ENCODE assay signal across 12 mouse cellular contexts in the genomic region with DNA sequence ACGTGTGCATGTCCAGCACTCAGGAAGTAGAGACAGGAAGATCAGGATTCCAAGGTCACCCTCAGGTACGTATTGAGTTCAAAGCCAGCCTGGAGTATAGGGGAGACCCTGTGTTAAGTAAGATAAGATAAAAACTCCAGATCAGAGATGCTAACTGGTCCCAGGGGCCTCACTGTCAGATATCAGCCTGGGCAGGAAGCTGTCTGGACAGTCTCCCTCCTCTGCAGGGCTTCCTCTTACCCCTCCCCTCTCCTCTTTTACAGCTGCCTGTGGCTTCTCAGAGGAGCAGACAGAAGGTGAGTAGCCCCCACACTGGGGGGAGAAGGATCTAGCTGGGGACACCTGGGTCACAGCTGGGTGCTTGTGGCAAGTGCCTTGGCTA. TPM values are rescaled to one million over a fixed set of nuclear protein-coding genes. Genes with fewer than 3 reads are reported as not detected.
A peak's percentile ranks its signal among the peaks of the same experiment; 100 is the strongest.
DNase-seq lines count a peak whose midpoint lies in the region; ATAC-seq and TF ChIP-seq lines count a peak whose summit lies in the region.
"Had no signal": no experiment of that assay in that cellular context is flagged by ENCODE, and none has a peak within 500 bp of the region (broad histone marks: within the 10 kb centered on the region; RNA-seq: fewer than 3 reads in every experiment).

No protein-coding gene starts in this region.

- no peaks in the 10 kb centered on the region for H3K79me2 ChIP-seq in heart, adult 2 months (replicated peaks; ENCODE audit: control insufficient read depth, insufficient read depth, low read length)

- peak overlapping the region; percentile 18 for H3K27ac ChIP-seq in heart, embryonic 11.5 days (ENCODE audit: low read depth, low read length)
- H3K27ac ChIP-seq in heart, adult 2 months, result no peak overlapping the region
- no peak overlapping the region for H3K27ac ChIP-seq in thymus, adult 2 months (ENCODE audit: control insufficient read depth, insufficient read depth, low read length)
- H3K27ac ChIP-seq in liver, postnatal 0 days (ENCODE audit: low read depth), result peak overlapping the region; percentile 91
- H3K27ac ChIP-seq in midbrain, postnatal 0 days (ENCODE audit: low read depth, low read length), result no peak overlapping the region

- no peak for TF ChIP-seq POLR2A in heart, adult 2 months (IDR thresholded peaks at IDR 0.05; ENCODE audit: insufficient read depth, low read depth, low read length)
- TF ChIP-seq POLR2A in thymus, adult 2 months (IDR thresholded peaks at IDR 0.05; ENCODE audit: control insufficient read depth, extremely low read depth, insufficient read depth, low read length, poor library complexity), result no peak

- 3% methylated on average over 2 of the region's 2 CpGs for WGBS in heart, embryonic 11.5 days (ENCODE audit: insufficient replicate concordance)
- 32% methylated on average over 2 of the region's 2 CpGs for WGBS in heart, adult 2 months
- WGBS in thymus, adult 2 months, result 2% methylated on average over 2 of the region's 2 CpGs
- WGBS in liver, postnatal 0 days (ENCODE audit: insufficient replicate concordance), result 9% methylated on average over 2 of the region's 2 CpGs
- WGBS in midbrain, postnatal 0 days, result 65% methylated on average over 2 of the region's 2 CpGs

- peaks cover 15% of the 10 kb centered on the region for H3K4me1 ChIP-seq in heart, embryonic 11.5 days (ENCODE audit: control insufficient read depth, insufficient read depth, low read length)
- no peaks in the 10 kb centered on the region for H3K4me1 ChIP-seq in heart, adult 2 months (ENCODE audit: control insufficient read depth, insufficient read depth, low read length)
- peaks cover 42% of the 10 kb centered on the region for H3K4me1 ChIP-seq in thymus, adult 2 months (replicated peaks; ENCODE audit: control insufficient read depth, insufficient read depth, low read length)
- H3K4me1 ChIP-seq in liver, postnatal 0 days (ENCODE audit: insufficient read depth), result peaks cover 32% of the 10 kb centered on the region
- no peaks in the 10 kb centered on the region for H3K4me1 ChIP-seq in midbrain, postnatal 0 days (ENCODE audit: insufficient read depth, low read length)

- H3K9ac ChIP-seq in heart, embryonic 11.5 days (ENCODE audit: low read depth, low read length), result peak overlapping the region; percentile 59; the same call in 1 of the 2 replicates
- H3K9ac ChIP-seq in heart, adult 2 months (ENCODE audit: low read depth, low read length), result no peak overlapping the region
- H3K9ac ChIP-seq in liver, postnatal 0 days (replicated peaks), result peak overlapping the region; percentile 69
- H3K9ac ChIP-seq in midbrain, postnatal 0 days (replicated peaks; ENCODE audit: low read length, poor library complexity, severe bottlenecking), result no peak overlapping the region

- TF ChIP-seq EP300 in heart, adult 2 months (IDR thresholded peaks at IDR 0.05; ENCODE audit: insufficient read depth, low read depth, low read length), result no peak
- peak; percentile 59 for TF ChIP-seq EP300 in liver, postnatal 0 days (IDR thresholded peaks at IDR 0.05; ENCODE audit: low read depth)

- no peaks in the 10 kb centered on the region for H3K36me3 ChIP-seq in heart, embryonic 11.5 days (ENCODE audit: control insufficient read depth, insufficient read depth, low read length)
- H3K36me3 ChIP-seq in heart, adult 2 months (ENCODE audit: control insufficient read depth, insufficient read depth, low read length), result no peaks in the 10 kb centered on the region
- H3K36me3 ChIP-seq in thymus, adult 2 months (ENCODE audit: control insufficient read depth, insufficient read depth, low read length), result no peaks in the 10 kb centered on the region
- H3K36me3 ChIP-seq in liver, postnatal 0 days (replicated peaks; ENCODE audit: insufficient read depth, low read length), result 0 out of 2 replicates have a peak, but pooled peaks cover 3% of the 10 kb centered on the region
- no peaks in the 10 kb centered on the region for H3K36me3 ChIP-seq in midbrain, postnatal 0 days (ENCODE audit: insufficient read depth, low read length)

- peak overlapping the region; percentile 30 for H3K4me3 ChIP-seq in heart, embryonic 11.5 days (ENCODE audit: low read depth, low read length)
- H3K4me3 ChIP-seq in heart, adult 2 months, result no peak overlapping the region
- H3K4me3 ChIP-seq in thymus, adult 2 months (ENCODE audit: control insufficient read depth, insufficient read depth, low read length), result no peak overlapping the region
- peak overlapping the region; percentile 63 for H3K4me3 ChIP-seq in liver, postnatal 0 days (ENCODE audit: low read depth, low read length)
- no peak overlapping the region for H3K4me3 ChIP-seq in midbrain, postnatal 0 days (ENCODE audit: low read depth, low read length)

- intact Hi-C loops in heart, adult 2 months (cut with DNase I), result no loop called here
- intact Hi-C loops in left cerebral cortex, postnatal 36 days (cut with DNase I), result no loop called here

- no peak for TF ChIP-seq CTCF in heart, adult 2 months (IDR thresholded peaks at IDR 0.05)
- TF ChIP-seq CTCF in thymus, adult 2 months (IDR thresholded peaks at IDR 0.05; ENCODE audit: borderline replicate concordance, control insufficient read depth, extremely low read depth, insufficient read depth, low read length, poor library complexity), result no peak
- TF ChIP-seq CTCF in liver, postnatal 0 days (IDR thresholded peaks at IDR 0.05; ENCODE audit: low read depth), result no peak
- no peak for TF ChIP-seq CTCF in midbrain, postnatal 0 days (IDR thresholded peaks at IDR 0.05)

- ATAC-seq in heart, embryonic 11.5 days (replicated peaks; ENCODE audit: insufficient number of reproducible peaks, low FRiP score, low TSS enrichment), result peak; percentile 36; the same call in 1 of the 2 replicates
- ATAC-seq in liver, postnatal 0 days, result peak; percentile 6; the same call in 1 of the 2 replicates
- ATAC-seq in midbrain, postnatal 0 days (ENCODE audit: low FRiP score), result no peak

- H3K9me3 ChIP-seq in heart, embryonic 11.5 days (replicated peaks; ENCODE audit: control insufficient read depth, low read length), result no peaks in the 10 kb centered on the region
- no peaks in the 10 kb centered on the region for H3K9me3 ChIP-seq in liver, postnatal 0 days (ENCODE audit: low read length)
- no peaks in the 10 kb centered on the region for H3K9me3 ChIP-seq in midbrain, postnatal 0 days (ENCODE audit: low read length)

- no peaks in the 10 kb centered on the region for H3K27me3 ChIP-seq in heart, embryonic 11.5 days (ENCODE audit: control insufficient read depth, insufficient read depth, low read length)
- no peaks in the 10 kb centered on the region for H3K27me3 ChIP-seq in heart, adult 2 months (ENCODE audit: control insufficient read depth, insufficient read depth, low read length)
- H3K27me3 ChIP-seq in thymus, adult 2 months (ENCODE audit: control insufficient read depth, insufficient read depth, low read length), result no peaks in the 10 kb centered on the region
- no peaks in the 10 kb centered on the region for H3K27me3 ChIP-seq in liver, postnatal 0 days (ENCODE audit: insufficient read depth, low read length)
- no peaks in the 10 kb centered on the region for H3K27me3 ChIP-seq in midbrain, postnatal 0 days (ENCODE audit: insufficient read depth, low read length)

- peak overlapping the region; percentile 45 for H3K4me2 ChIP-seq in heart, embryonic 11.5 days
- peak overlapping the region; percentile 73 for H3K4me2 ChIP-seq in liver, postnatal 0 days (ENCODE audit: low read depth, low read length)
- no peak overlapping the region for H3K4me2 ChIP-seq in midbrain, postnatal 0 days (ENCODE audit: low read depth, low read length, poor library complexity, severe bottlenecking)

- DNase-seq in heart, adult 2 months, result no peak
- DNase-seq in thymus, adult 2 months, result peak; percentile 43
- no peak for DNase-seq in thymus, postnatal 10 days (ENCODE audit: low spot score in 2 of 2)
- DNase-seq in liver, postnatal 0 days, result no peak
- no peak for DNase-seq in left cerebral cortex, postnatal 36 days (ENCODE audit: low spot score in 2 of 2)
- DNase-seq in midbrain, postnatal 0 days (ENCODE audit: low spot score), result no peak
- DNase-seq in adrenal gland, adult 2 months, result no peak
- DNase-seq: cerebellum, adult 2 months; heart, adult 18-20 months; lung, adult 2 months had no signal

RNA-seq across cellular contexts. Expression of a gene that starts 0.7 kb away (rescaled TPM):
- polyA plus RNA-seq in heart, embryonic 11.5 days (2014; fragmentation: Nextera tagmentation; extraction: Ambion mirVana), result 3.2 and 3.9 TPM in 2 replicates
- not detected for total RNA-seq in heart, adult 2 months (2021)
- 0.16 TPM in 1 of 2 replicates, not detected in the other for polyA plus RNA-seq in heart, adult 2 months (2012; rRNA removed)
- polyA plus RNA-seq in thymus, adult 2 months (2012; rRNA removed), result 1.7 and 1.8 TPM in 2 replicates
- 32.7 and 33.8 TPM in 2 replicates for polyA plus RNA-seq in liver, postnatal 0 days (2015; fragmentation: Nextera tagmentation; extraction: Ambion mirVana)
- not detected for total RNA-seq in left cerebral cortex, postnatal 36 days (2021)
- not detected in 2 replicates for total RNA-seq in midbrain, postnatal 0 days (2014; rRNA removed)
- polyA plus RNA-seq in midbrain, postnatal 0 days (2015; fragmentation: Nextera tagmentation; extraction: Ambion mirVana), result not detected in 2 replicates
- total RNA-seq in adrenal gland, adult 2 months (2021), result not detected
- polyA plus RNA-seq in adrenal gland, adult 2 months (2012; rRNA removed), result not detected in 2 replicates
- total RNA-seq: heart, adult 18-20 months had no signal
- polyA plus RNA-seq: cerebellum, adult 2 months; neural tube, embryonic 14.5 days had no signal

RNA-seq across cellular contexts. Expression of a gene that starts 11.3 kb away (rescaled TPM):
- polyA plus RNA-seq in heart, embryonic 11.5 days (2014; fragmentation: Nextera tagmentation; extraction: Ambion mirVana), result 0.34 and 0.62 TPM in 2 replicates
- under 1 TPM; 0.44 to 0.48 TPM for total RNA-seq in heart, adult 2 months (2021)
- polyA plus RNA-seq in heart, adult 2 months (2012; rRNA removed), result 0.57 and 0.79 TPM in 2 replicates
- 0.06 TPM in 1 of 2 replicates, not detected in the other for polyA plus RNA-seq in thymus, adult 2 months (2012; rRNA removed)
- polyA plus RNA-seq in liver, postnatal 0 days (2015; fragmentation: Nextera tagmentation; extraction: Ambion mirVana), result 0.33 and 0.48 TPM in 2 replicates
- total RNA-seq in left cerebral cortex, postnatal 36 days (2021), result 1 to 10 TPM; 1.4 to 2.2 TPM
- 2.4 TPM in 1 of 2 replicates, not detected in the other for total RNA-seq in midbrain, postnatal 0 days (2014; rRNA removed)
- 1.2 and 2.7 TPM in 2 replicates for polyA plus RNA-seq in midbrain, postnatal 0 days (2015; fragmentation: Nextera tagmentation; extraction: Ambion mirVana)
- 1 to 10 TPM in 1 of 2 experiments, under 1 TPM in 1; 0.59 to 1.0 TPM for total RNA-seq in adrenal gland, adult 2 months (2021)
- 0.08 TPM in 1 of 2 replicates, not detected in the other for polyA plus RNA-seq in adrenal gland, adult 2 months (2012; rRNA removed)
- polyA plus RNA-seq: lung, adult 2 months had no signal

RNA-seq across cellular contexts. Expression of a gene that starts 11.3 kb away (rescaled TPM):
- polyA plus RNA-seq in heart, embryonic 11.5 days (2014; fragmentation: Nextera tagmentation; extraction: Ambion mirVana), result 78.7 and 79.2 TPM in 2 replicates
- 100 to 1,000 TPM; 109 to 129 TPM for total RNA-seq in heart, adult 2 months (2021)
- 217 and 273 TPM in 2 replicates for polyA plus RNA-seq in heart, adult 2 months (2012; rRNA removed)
- 286 and 322 TPM in 2 replicates for polyA plus RNA-seq in thymus, adult 2 months (2012; rRNA removed)
- polyA plus RNA-seq in liver, postnatal 0 days (2015; fragmentation: Nextera tagmentation; extraction: Ambion mirVana), result 60.6 and 62.2 TPM in 2 replicates
- 10 to 100 TPM; 10.1 to 10.2 TPM for total RNA-seq in left cerebral cortex, postnatal 36 days (2021)
- 18.8 and 25.3 TPM in 2 replicates for total RNA-seq in midbrain, postnatal 0 days (2014; rRNA removed)
- 14.0 and 14.6 TPM in 2 replicates for polyA plus RNA-seq in midbrain, postnatal 0 days (2015; fragmentation: Nextera tagmentation; extraction: Ambion mirVana)
- total RNA-seq in adrenal gland, adult 2 months (2021), result 10 to 100 TPM; 77.3 to 95.7 TPM
- polyA plus RNA-seq in adrenal gland, adult 2 months (2012; rRNA removed), result 171 and 220 TPM in 2 replicates

RNA-seq across cellular contexts. Expression of a gene that starts 16.2 kb away (rescaled TPM):
- 23.8 and 26.2 TPM in 2 replicates for polyA plus RNA-seq in heart, embryonic 11.5 days (2014; fragmentation: Nextera tagmentation; extraction: Ambion mirVana)
- total RNA-seq in heart, adult 2 months (2021), result 10 to 100 TPM; 12.6 to 15.7 TPM
- polyA plus RNA-seq in heart, adult 2 months (2012; rRNA removed), result 18.1 and 23.3 TPM in 2 replicates
- 201 and 217 TPM in 2 replicates for polyA plus RNA-seq in thymus, adult 2 months (2012; rRNA removed)
- polyA plus RNA-seq in liver, postnatal 0 days (2015; fragmentation: Nextera tagmentation; extraction: Ambion mirVana), result 19.0 and 20.2 TPM in 2 replicates
- total RNA-seq in left cerebral cortex, postnatal 36 days (2021), result 1 to 10 TPM; 4.5 to 8.9 TPM
- total RNA-seq in midbrain, postnatal 0 days (2014; rRNA removed), result 2.8 and 3.9 TPM in 2 replicates
- polyA plus RNA-seq in midbrain, postnatal 0 days (2015; fragmentation: Nextera tagmentation; extraction: Ambion mirVana), result 2.2 and 3.1 TPM in 2 replicates
- 10 to 100 TPM; 22.3 to 28.5 TPM for total RNA-seq in adrenal gland, adult 2 months (2021)
- polyA plus RNA-seq in adrenal gland, adult 2 months (2012; rRNA removed), result 45.1 and 47.7 TPM in 2 replicates

RNA-seq across cellular contexts. Expression of a gene that starts 16.3 kb away (rescaled TPM):
- 4.4 and 4.5 TPM in 2 replicates for polyA plus RNA-seq in heart, embryonic 11.5 days (2014; fragmentation: Nextera tagmentation; extraction: Ambion mirVana)
- 1 to 10 TPM; 3.3 to 3.7 TPM for total RNA-seq in heart, adult 2 months (2021)
- polyA plus RNA-seq in heart, adult 2 months (2012; rRNA removed), result 6.1 and 9.5 TPM in 2 replicates
- polyA plus RNA-seq in thymus, adult 2 months (2012; rRNA removed), result 388 and 467 TPM in 2 replicates
- polyA plus RNA-seq in liver, postnatal 0 days (2015; fragmentation: Nextera tagmentation; extraction: Ambion mirVana), result 6.3 and 6.8 TPM in 2 replicates
- under 1 TPM; 0.62 to 0.68 TPM for total RNA-seq in left cerebral cortex, postnatal 36 days (2021)
- 0.33 and 3.2 TPM in 2 replicates for total RNA-seq in midbrain, postnatal 0 days (2014; rRNA removed)
- 0.79 and 1.2 TPM in 2 replicates for polyA plus RNA-seq in midbrain, postnatal 0 days (2015; fragmentation: Nextera tagmentation; extraction: Ambion mirVana)
- 1 to 10 TPM; 2.3 to 3.1 TPM for total RNA-seq in adrenal gland, adult 2 months (2021)
- polyA plus RNA-seq in adrenal gland, adult 2 months (2012; rRNA removed), result 12.3 and 13.8 TPM in 2 replicates

Comparison
In these comparisons a context has a peak if more than half of its experiments do, and no peak if none do; other contexts are left out.
1. H3K27ac ChIP-seq: peak in heart, embryonic 11.5 days (single experiment) and liver, postnatal 0 days (single experiment); none in heart, adult 2 months (single experiment), thymus, adult 2 months (single experiment) and midbrain, postnatal 0 days (single experiment).
2. H3K4me3 ChIP-seq: peak in heart, embryonic 11.5 days (single experiment) and liver, postnatal 0 days (single experiment); none in heart, adult 2 months (single experiment), thymus, adult 2 months (single experiment) and midbrain, postnatal 0 days (single experiment).
3. H3K9ac ChIP-seq: peak in heart, embryonic 11.5 days (single experiment) and liver, postnatal 0 days (single experiment); none in heart, adult 2 months (single experiment) and midbrain, postnatal 0 days (single experiment).